Comparison of ENCODE assay signal across 24 mouse cellular contexts in the genomic region with DNA sequence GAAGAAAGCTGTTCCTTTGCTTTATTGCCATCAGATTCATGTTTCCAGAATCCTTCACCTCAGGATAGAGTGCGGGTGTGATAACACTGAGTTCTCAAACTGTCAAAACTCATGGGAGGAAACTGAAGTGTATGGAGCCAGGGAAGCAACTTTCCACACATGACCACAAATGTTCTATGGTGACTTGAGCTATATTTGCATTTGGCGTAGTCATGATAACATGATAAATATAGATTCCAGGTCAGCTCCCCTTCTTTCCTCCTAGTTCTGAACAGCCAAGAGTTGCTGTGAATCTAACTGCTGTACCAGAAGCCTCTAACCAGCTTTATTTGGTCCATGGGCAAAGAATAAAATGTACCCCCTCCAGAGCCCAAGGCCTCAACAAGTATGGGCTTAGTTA. TPM values are rescaled to one million over a fixed set of nuclear protein-coding genes. Genes with fewer than 3 reads are reported as not detected.
A peak's percentile ranks its signal among the peaks of the same experiment; 100 is the strongest.
DNase-seq lines count a peak whose midpoint lies in the region; ATAC-seq and TF ChIP-seq lines count a peak whose summit lies in the region.
"Had no signal": no experiment of that assay in that cellular context is flagged by ENCODE, and none has a peak within 500 bp of the region (broad histone marks: within the 10 kb centered on the region; RNA-seq: fewer than 3 reads in every experiment).

No protein-coding gene starts in this region.

- peak; percentile 54; the same call in 1 of the 2 replicates for ATAC-seq in heart, postnatal 0 days (ENCODE audit: insufficient read depth, low read depth)
- 0 out of 2 replicates have a peak, but pooled peaks have one; percentile 16 for ATAC-seq in common myeloid progenitor, adult 5-6 weeks (replicated peaks; ENCODE audit: low read depth, poor library complexity, severe bottlenecking)
- ATAC-seq in liver, postnatal 0 days: no peak
- ATAC-seq: intestine, embryonic 16.5 days; midbrain, embryonic 13.5 days had no signal

- peak overlapping the region; percentile 20; the same call in 1 of the 2 replicates for H3K27ac ChIP-seq in gastrocnemius, adult 2 months
- peak overlapping the region; percentile 67 for H3K27ac ChIP-seq in heart, postnatal 0 days (ENCODE audit: low read depth)
- H3K27ac ChIP-seq in liver, postnatal 0 days (ENCODE audit: low read depth): 0 out of 2 replicates have a peak overlapping the region, but pooled peaks have one; percentile 37
- H3K27ac ChIP-seq: forebrain, embryonic 12.5 days; limb, embryonic 13.5 days; lung, embryonic 15.5 days; midbrain, embryonic 13.5 days; neural tube, embryonic 12.5 days had no signal

- peaks cover 34% of the 10 kb centered on the region for H3K4me1 ChIP-seq in heart, postnatal 0 days (ENCODE audit: control insufficient read depth, insufficient read depth)
- peaks cover 35% of the 10 kb centered on the region for H3K4me1 ChIP-seq in liver, postnatal 0 days (ENCODE audit: insufficient read depth)
- H3K4me1 ChIP-seq: neural tube, embryonic 12.5 days had no signal

- intact Hi-C loops in gastrocnemius, adult 2 months (cut with DNase I): no loop called here
- intact Hi-C loops in heart, postnatal 25 days (cut with DNase I): no loop called here

- H3K9me3 ChIP-seq in heart, postnatal 0 days (replicated peaks; ENCODE audit: control insufficient read depth, low read length): no peaks in the 10 kb centered on the region
- H3K9me3 ChIP-seq in liver, postnatal 0 days (ENCODE audit: low read length): no peaks in the 10 kb centered on the region
- H3K9me3 ChIP-seq: forebrain, embryonic 12.5 days; limb, embryonic 13.5 days; lung, embryonic 15.5 days; midbrain, embryonic 13.5 days; neural tube, embryonic 12.5 days had no signal

- no peaks in the 10 kb centered on the region for H3K27me3 ChIP-seq in heart, postnatal 0 days (ENCODE audit: control insufficient read depth, insufficient read depth, low read length)
- no peaks in the 10 kb centered on the region for H3K27me3 ChIP-seq in liver, postnatal 0 days (ENCODE audit: insufficient read depth, low read length)
- H3K27me3 ChIP-seq: forebrain, embryonic 12.5 days; limb, embryonic 13.5 days; lung, embryonic 15.5 days; midbrain, embryonic 13.5 days; neural tube, embryonic 12.5 days had no signal

- no peak for TF ChIP-seq CTCF in gastrocnemius, adult 2 months (IDR thresholded peaks at IDR 0.05)
- TF ChIP-seq CTCF in heart, postnatal 0 days (IDR thresholded peaks at IDR 0.05; ENCODE audit: low read depth): no peak
- TF ChIP-seq CTCF in liver, postnatal 0 days (IDR thresholded peaks at IDR 0.05; ENCODE audit: low read depth): no peak

- TF ChIP-seq EP300 in heart, postnatal 0 days (IDR thresholded peaks at IDR 0.05; ENCODE audit: low read depth): no peak
- no peak for TF ChIP-seq EP300 in liver, postnatal 0 days (IDR thresholded peaks at IDR 0.05; ENCODE audit: low read depth)

- H3K4me3 ChIP-seq in gastrocnemius, adult 2 months: no peak overlapping the region
- H3K4me3 ChIP-seq in heart, postnatal 0 days (ENCODE audit: low read depth, low read length): no peak overlapping the region
- no peak overlapping the region for H3K4me3 ChIP-seq in liver, postnatal 0 days (ENCODE audit: low read depth, low read length)
- H3K4me3 ChIP-seq: forebrain, embryonic 12.5 days; limb, embryonic 13.5 days; lung, embryonic 15.5 days; midbrain, embryonic 13.5 days; neural tube, embryonic 12.5 days had no signal

- WGBS in heart, postnatal 0 days: 34% methylated on average over 2 of the region's 2 CpGs
- WGBS in liver, postnatal 0 days (ENCODE audit: insufficient replicate concordance): 55% methylated on average over 2 of the region's 2 CpGs

- H3K9ac ChIP-seq in heart, postnatal 0 days (replicated peaks; ENCODE audit: low read depth, low read length): no peak overlapping the region
- no peak overlapping the region for H3K9ac ChIP-seq in liver, postnatal 0 days (replicated peaks)
- H3K9ac ChIP-seq: forebrain, embryonic 12.5 days; limb, embryonic 13.5 days; lung, embryonic 15.5 days; midbrain, embryonic 13.5 days; neural tube, embryonic 12.5 days had no signal

- no peaks in the 10 kb centered on the region for H3K36me3 ChIP-seq in heart, postnatal 0 days (replicated peaks; ENCODE audit: control insufficient read depth, insufficient read depth, low read length)
- no peaks in the 10 kb centered on the region for H3K36me3 ChIP-seq in liver, postnatal 0 days (replicated peaks; ENCODE audit: insufficient read depth, low read length)
- H3K36me3 ChIP-seq: lung, embryonic 15.5 days; neural tube, embryonic 12.5 days had no signal

- DNase-seq in gastrocnemius, adult 2 months: no peak
- DNase-seq in gastrocnemius, postnatal 10 days: no peak
- peak; percentile 53 for DNase-seq in heart, postnatal 0 days (ENCODE audit: low spot score)
- no peak for DNase-seq in heart, postnatal 25 days (ENCODE audit: low spot score)
- no peak for DNase-seq in liver, postnatal 0 days
- no peak for DNase-seq in thymus, postnatal 14 days
- DNase-seq: adrenal gland, postnatal 36 days; B cell, adult 2 months; cerebellum, adult 2 months; cerebellum, postnatal 36 days; layer of hippocampus, postnatal 36 days; right cerebral cortex, adult 18-20 months; thymus, postnatal 25 days had no signal

- H3K4me2 ChIP-seq in heart, postnatal 0 days (ENCODE audit: low read depth, low read length): no peak overlapping the region
- no peak overlapping the region for H3K4me2 ChIP-seq in liver, postnatal 0 days (ENCODE audit: low read depth, low read length)
- H3K4me2 ChIP-seq: forebrain, embryonic 12.5 days; limb, embryonic 13.5 days; lung, embryonic 15.5 days; midbrain, embryonic 13.5 days; neural tube, embryonic 12.5 days had no signal

RNA-seq across cellular contexts. Expression of gene Pon1, which starts 41.6 kb away (rescaled TPM):
- under 1 TPM in 1 of 2 experiments, not detected in 1; 0.31 TPM for total RNA-seq in gastrocnemius, adult 2 months (2021)
- under 1 TPM in 1 of 2 experiments, not detected in 1; 0.45 TPM for total RNA-seq in gastrocnemius, postnatal 10 days (2021)
- total RNA-seq in heart, postnatal 0 days (2014; rRNA removed; ENCODE audit: low replicate concordance): not detected in 2 replicates
- polyA plus RNA-seq in heart, postnatal 0 days (2015; fragmentation: Nextera tagmentation; extraction: Ambion mirVana): 0.10 TPM in 1 of 2 replicates, not detected in the other
- not detected for total RNA-seq in heart, postnatal 25 days (2021)
- not detected in 2 replicates for total RNA-seq in common myeloid progenitor, adult 5-6 weeks (2017)
- polyA plus RNA-seq in liver, postnatal 0 days (2015; fragmentation: Nextera tagmentation; extraction: Ambion mirVana): 503 and 548 TPM in 2 replicates
- total RNA-seq: hematopoietic stem cell, adult 5-6 weeks; layer of hippocampus, postnatal 36 days; left cerebral cortex, postnatal 14 days had no signal
- polyA plus RNA-seq: cerebellum, adult 2 months; frontal cortex, adult 2 months; intestine, embryonic 16.5 days; limb, embryonic 13.5 days; lung, embryonic 15.5 days; neural tube, embryonic 12.5 days; testis, adult 2 months had no signal
